In genomic region chr17:44570899-44571298, GRCm38 (mm10) we compare ENCODE assay signal across 23 mouse cellular contexts.
DNase-seq lines count a peak whose midpoint lies in the region; ATAC-seq lines count a peak whose summit lies in the region.
"Had no signal": no experiment of that assay in that cellular context is flagged by ENCODE, and none has a peak within 500 bp of the region (broad histone marks: within the 10 kb centered on the region; RNA-seq: fewer than 3 reads in every experiment).

No protein-coding gene starts in this region.

- intact Hi-C loops in left cerebral cortex, postnatal 36 days (cut with DNase I), result no loop called here

- no peaks in the 10 kb centered on the region for H3K27me3 ChIP-seq in hindbrain, embryonic 14.5 days (ENCODE audit: control insufficient read depth, insufficient read depth, low read length)
- H3K27me3 ChIP-seq: CH12.LX, Patski had no signal

- no peaks in the 10 kb centered on the region for H3K4me1 ChIP-seq in hindbrain, embryonic 14.5 days (replicated peaks; ENCODE audit: control insufficient read depth, insufficient read depth, low read length)

- no peaks in the 10 kb centered on the region for H3K36me3 ChIP-seq in hindbrain, embryonic 14.5 days (replicated peaks; ENCODE audit: control insufficient read depth, insufficient read depth)
- H3K36me3 ChIP-seq: G1E had no signal

- 83% methylated on average over 5 of the region's 5 CpGs for WGBS in hindbrain, embryonic 14.5 days

- no peak overlapping the region for H3K27ac ChIP-seq in hindbrain, embryonic 14.5 days

- H3K4me3 ChIP-seq in hindbrain, embryonic 14.5 days (replicated peaks; ENCODE audit: low read length), result no peak overlapping the region

- no peaks in the 10 kb centered on the region for H3K9me3 ChIP-seq in hindbrain, embryonic 14.5 days (ENCODE audit: control insufficient read depth, low read length)

- no peak overlapping the region for H3K4me2 ChIP-seq in hindbrain, embryonic 14.5 days (replicated peaks)

- no peak overlapping the region for H3K9ac ChIP-seq in hindbrain, embryonic 14.5 days

- ATAC-seq in granulocyte monocyte progenitor cell, adult 5-6 weeks (replicated peaks; ENCODE audit: poor library complexity, severe bottlenecking), result peak; percentile 70
- peak; percentile 66 for ATAC-seq in megakaryocyte, adult 5-6 weeks (ENCODE audit: poor library complexity, severe bottlenecking)
- ATAC-seq in monocyte, adult 5-6 weeks (replicated peaks; ENCODE audit: insufficient number of reproducible peaks, low FRiP score, low TSS enrichment, poor library complexity, severe bottlenecking), result 0 out of 2 replicates have a peak, but pooled peaks have one; percentile 27
- ATAC-seq in hindbrain, embryonic 14.5 days (ENCODE audit: low FRiP score), result no peak
- ATAC-seq: activated CD4-positive, CD25-positive, alpha-beta regulatory T cell, adult 4 months; CD4-positive, CD25-positive, alpha-beta regulatory T cell, adult 4 months; Patski had no signal

- DNase-seq in Muller cell, postnatal 12 days (ENCODE audit: inconsistent ontology term), result peak; percentile 69
- no peak for DNase-seq in cerebellum, adult 18-20 months
- DNase-seq in gastrocnemius, adult 18-20 months (ENCODE audit: low spot score), result no peak
- DNase-seq in left cerebral cortex, postnatal 36 days (ENCODE audit: low spot score in 2 of 2), result no peak
- DNase-seq in hindbrain, embryonic 14.5 days (ENCODE audit: low spot score), result no peak
- DNase-seq: adrenal gland, adult 2 months; adrenal gland, adult 8-10 months; adrenal gland, postnatal 10 days; adrenal gland, postnatal 14 days; adrenal gland, postnatal 25 days; adrenal gland, postnatal 36 days; B cell, adult 2 months; cerebellum, adult 11 months; cerebellum, adult 11-12 months; cerebellum, adult 2 months had no signal
